Mouse (Mus musculus) intestine, postnatal 0 days (tissue): ENCODE measurements around the gene Arsg. TPM values are rescaled to one million over a fixed set of nuclear protein-coding genes. Genes with fewer than 3 reads are reported as not detected.

ENCODE experiments used
- ATAC-seq: fragments of 200-750 bp; cut with Nextera tagmentation; 2 replicates; pipeline ENCODE4 v1.8.0; 2017; ENCODE audit warnings: mild to moderate bottlenecking, moderate TSS enrichment, moderate library complexity
- H3K27ac ChIP-seq: fragments of 300-500 bp; sonication (generic); 2 replicates; pipeline ENCODE4 v1.5.1; 2014; ENCODE audit warnings: mild to moderate bottlenecking, low read depth, low read length, moderate library complexity
- H3K27me3 ChIP-seq: fragments of 300-500 bp; sonication (generic); replicated peaks from 2 replicates; pipeline ENCODE4 v1.6.1; 2014; ENCODE audit warnings: low read length, mixed read lengths; ENCODE audit not compliant: control insufficient read depth, insufficient read depth
- H3K36me3 ChIP-seq: fragments of 300-500 bp; sonication (generic); 2 replicates; pipeline ENCODE4 v1.6.1; 2014; ENCODE audit warnings: mild to moderate bottlenecking, moderate library complexity; ENCODE audit not compliant: control insufficient read depth, insufficient read depth
- H3K4me1 ChIP-seq: fragments of 300-500 bp; sonication (generic); replicated peaks from 2 replicates; pipeline ENCODE4 v1.6.1; 2014; ENCODE audit warnings: antibody characterized with exemption, low read length, mixed read lengths; ENCODE audit not compliant: control insufficient read depth, insufficient read depth
- H3K4me2 ChIP-seq: fragments of 300-500 bp; sonication (generic); replicated peaks from 2 replicates; pipeline ENCODE4 v1.6.1; 2014; ENCODE audit warnings: low read depth, mild to moderate bottlenecking, moderate library complexity
- H3K4me3 ChIP-seq: fragments of 300-500 bp; sonication (generic); 2 replicates; pipeline ENCODE4 v1.5.1; 2014; ENCODE audit warnings: low read depth, low read length
- H3K9ac ChIP-seq: fragments of 300-500 bp; sonication (generic); 2 replicates; pipeline ENCODE4 v1.6.1; 2014; ENCODE audit warnings: mild to moderate bottlenecking, low read depth, low read length
- H3K9me3 ChIP-seq: fragments of 300-500 bp; sonication (generic); 2 replicates; pipeline ENCODE4 v1.6.1; 2016; ENCODE audit warnings: mixed run types; ENCODE audit not compliant: control insufficient read depth
- CTCF ChIP-seq: sonication (generic); IDR thresholded peaks from 2 replicates; pipeline ENCODE4 v1.5.1; 2016; ENCODE audit warnings: low read depth, mild to moderate bottlenecking, control low read depth, antibody characterized with exemption, moderate library complexity
- WGBS: fragments of 180-500 bp; shearing (Covaris S2); extraction: QIAGEN DNeasy Blood & Tissue Kit; methylation state at CpG from one replicate; pipeline ENCODE4 v1.1.7; 2014; 5-methylcytosine and 5-hydroxymethylcytosine counted together
- polyA plus RNA-seq: library from polyadenylated mRNA; unstranded; fragments of >200 nt; fragmentation: Nextera tagmentation; extraction: Ambion mirVana; gene quantifications from 2 replicates; pipeline ENCODE4 v1.2.1, GENCODE M21; 2015

Arsg gene
- polyA plus RNA-seq, 1 experiment from 2014 or later = 50.9 TPM

GRCm38 (mm10) chr11:109436889-109437288 is 36.3 kb upstream of the Arsg start:
- no peak overlapping the region for H3K27ac ChIP-seq
- ATAC-seq = no peak
- no peaks in the 10 kb centered on the region for H3K27me3 ChIP-seq
- no peaks in the 10 kb centered on the region for H3K9me3 ChIP-seq
- peaks cover 26% of the 10 kb centered on the region for H3K36me3 ChIP-seq
- H3K9ac ChIP-seq = no peak overlapping the region
- no peak for TF ChIP-seq CTCF
- WGBS = 68% methylated on average over 7 of the region's 8 CpGs
- no peak overlapping the region for H3K4me3 ChIP-seq
- H3K4me2 ChIP-seq = no peak overlapping the region
- no peaks in the 10 kb centered on the region for H3K4me1 ChIP-seq

GRCm38 (mm10) chr11:109439209-109439608 is 34.0 kb upstream of the Arsg start:
- TF ChIP-seq CTCF = no peak
- Histone ChIP-seq H3K4me2 (peak overlapping the region; percentile 79), H3K27me3 (no peaks in the 10 kb centered on the region), H3K27ac (no peak overlapping the region), H3K9ac (peak overlapping the region; percentile 58; the same call in 1 of the 2 replicates), H3K9me3 (no peaks in the 10 kb centered on the region), H3K4me1 (no peaks in the 10 kb centered on the region), H3K36me3 (peaks cover 19% of the 10 kb centered on the region), H3K4me3 (peak overlapping the region; percentile 54)
- WGBS = 27% methylated on average over 5 of the region's 5 CpGs
- ATAC-seq = no peak

- Histone ChIP-seq H3K9me3 (no peaks in the 10 kb centered on the region), H3K36me3 (peaks cover 14% of the 10 kb centered on the region; the same call in 1 of the 2 replicates), H3K27me3 (no peaks in the 10 kb centered on the region), H3K9ac (peak overlapping the region; percentile 58), H3K4me1 (no peaks in the 10 kb centered on the region), H3K4me2 (peak overlapping the region; percentile 79), H3K27ac (no peak overlapping the region), H3K4me3 (peak overlapping the region; percentile 54)
- TF ChIP-seq CTCF = peak; percentile 32; the same call in 1 of the 2 replicates
- 1% methylated on average over 32 of the region's 32 CpGs for WGBS
- peak; percentile 81 for ATAC-seq
Observed at GRCm38 (mm10) chr11:109439829-109440340, 33.3 kb upstream of the Arsg start.

GRCm38 (mm10) chr11:109440641-109441040 is 32.5 kb upstream of the Arsg start:
- H3K27me3 ChIP-seq = no peaks in the 10 kb centered on the region
- H3K4me1 ChIP-seq = no peaks in the 10 kb centered on the region
- H3K36me3 ChIP-seq = peaks cover 14% of the 10 kb centered on the region; the same call in 1 of the 2 replicates
- no peak for ATAC-seq
- H3K27ac ChIP-seq = no peak overlapping the region
- peak overlapping the region; percentile 54 for H3K4me3 ChIP-seq
- no peak for TF ChIP-seq CTCF
- H3K9ac ChIP-seq = no peak overlapping the region
- 61% methylated on average over 4 of the region's 4 CpGs for WGBS
- H3K4me2 ChIP-seq = peak overlapping the region; percentile 79
- H3K9me3 ChIP-seq = no peaks in the 10 kb centered on the region

GRCm38 (mm10) chr11:109441119-109441518 is 32.1 kb upstream of the Arsg start:
- ATAC-seq = no peak
- Histone ChIP-seq H3K27me3 (no peaks in the 10 kb centered on the region), H3K9ac (no peak overlapping the region), H3K4me2 (no peak overlapping the region), H3K27ac (no peak overlapping the region), H3K4me3 (no peak overlapping the region), H3K9me3 (no peaks in the 10 kb centered on the region), H3K36me3 (peaks cover 14% of the 10 kb centered on the region; the same call in 1 of the 2 replicates), H3K4me1 (no peaks in the 10 kb centered on the region)
- peak; percentile 83 for TF ChIP-seq CTCF
- 77% methylated on average over 3 of the region's 3 CpGs for WGBS

- H3K4me1 ChIP-seq = no peaks in the 10 kb centered on the region
- no peak for ATAC-seq
- no peak overlapping the region for H3K4me2 ChIP-seq
- WGBS = 51% methylated on average over 5 of the region's 5 CpGs
- no peak for TF ChIP-seq CTCF
- peaks cover 6% of the 10 kb centered on the region; the same call in 1 of the 2 replicates for H3K36me3 ChIP-seq
- no peak overlapping the region for H3K9ac ChIP-seq
- no peaks in the 10 kb centered on the region for H3K9me3 ChIP-seq
- no peaks in the 10 kb centered on the region for H3K27me3 ChIP-seq
- no peak overlapping the region for H3K27ac ChIP-seq
- no peak overlapping the region for H3K4me3 ChIP-seq
Observed at GRCm38 (mm10) chr11:109442166-109442730, 30.9 kb upstream of the Arsg start.
